9 mouse cellular contexts compared by ENCODE assay signal in genomic region chr1:165814521-165815278, GRCm38 (mm10). TPM values are rescaled to one million over a fixed set of nuclear protein-coding genes. Genes with fewer than 3 reads are reported as not detected.
DNase-seq lines count a peak whose midpoint lies in the region; ATAC-seq and TF ChIP-seq lines count a peak whose summit lies in the region.
"Had no signal": no experiment of that assay in that cellular context is flagged by ENCODE, and none has a peak within 500 bp of the region (broad histone marks: within the 10 kb centered on the region; RNA-seq: fewer than 3 reads in every experiment).

No protein-coding gene starts in this region.

- no peak overlapping the region; the same call in 1 of the 2 replicates for H3K4me2 ChIP-seq in lung, postnatal 0 days (replicated peaks; ENCODE audit: low read depth, low read length)
- H3K4me2 ChIP-seq in hindbrain, embryonic 16.5 days (ENCODE audit: low read length), result peak overlapping the region; percentile 5; the same call in 1 of the 2 replicates

- no peak for TF ChIP-seq POLR2A in lung, adult 2 months (IDR thresholded peaks at IDR 0.05; ENCODE audit: borderline replicate concordance, extremely low read depth, low read depth, low read length)

- no peaks in the 10 kb centered on the region for H3K9me3 ChIP-seq in lung, postnatal 0 days (ENCODE audit: low read length)
- H3K9me3 ChIP-seq in forebrain, embryonic 10.5 days, result no peaks in the 10 kb centered on the region
- no peaks in the 10 kb centered on the region for H3K9me3 ChIP-seq in hindbrain, embryonic 16.5 days (ENCODE audit: control insufficient read depth, low read length)

- no peak overlapping the region for H3K27ac ChIP-seq in lung, postnatal 0 days (ENCODE audit: low read length)
- peak overlapping the region; percentile 87 for H3K27ac ChIP-seq in forebrain, embryonic 10.5 days
- H3K27ac ChIP-seq in hindbrain, embryonic 16.5 days (ENCODE audit: low read depth, low read length), result no peak overlapping the region
- no peak overlapping the region for H3K27ac ChIP-seq in left cerebral cortex, adult 2 months

- TF ChIP-seq CTCF in lung, postnatal 0 days (IDR thresholded peaks at IDR 0.05), result no peak
- TF ChIP-seq CTCF in lung, adult 2 months (IDR thresholded peaks at IDR 0.05; ENCODE audit: insufficient read depth, low read length), result no peak
- no peak for TF ChIP-seq CTCF in left cerebral cortex, adult 2 months (IDR thresholded peaks at IDR 0.05)

- 38% methylated on average over 14 of the region's 14 CpGs for WGBS in lung, postnatal 0 days
- WGBS in lung, adult 2 months, result 35% methylated on average over 14 of the region's 14 CpGs
- 11% methylated on average over 14 of the region's 14 CpGs for WGBS in forebrain, embryonic 10.5 days
- 12% methylated on average over 14 of the region's 14 CpGs for WGBS in hindbrain, embryonic 16.5 days

- no peak overlapping the region for H3K4me3 ChIP-seq in lung, postnatal 0 days (ENCODE audit: low read depth, low read length)
- H3K4me3 ChIP-seq in lung, adult 2 months (replicated peaks; ENCODE audit: extremely low read depth, low read depth, low read length), result no peak overlapping the region
- peak overlapping the region; percentile 33 for H3K4me3 ChIP-seq in forebrain, embryonic 10.5 days
- H3K4me3 ChIP-seq in hindbrain, embryonic 16.5 days (ENCODE audit: low read length), result no peak overlapping the region
- no peak overlapping the region for H3K4me3 ChIP-seq in left cerebral cortex, adult 2 months

- no peak for ATAC-seq in lung, postnatal 0 days
- no peak for ATAC-seq in hindbrain, embryonic 16.5 days
- no peak for ATAC-seq in megakaryocyte progenitor cell, adult 5-6 weeks (replicated peaks; ENCODE audit: poor library complexity)
- ATAC-seq in megakaryocyte-erythroid progenitor cell, adult 5-6 weeks (replicated peaks; ENCODE audit: low FRiP score, low TSS enrichment, poor library complexity, severe bottlenecking), result no peak
- ATAC-seq: liver, postnatal 0 days had no signal

- intact Hi-C loops in left cerebral cortex, adult 2 months (cut with DNase I), result no loop called here

- no peak for TF ChIP-seq EP300 in lung, postnatal 0 days (IDR thresholded peaks at IDR 0.05)

- no peak overlapping the region for H3K9ac ChIP-seq in lung, postnatal 0 days (replicated peaks; ENCODE audit: low read depth)
- H3K9ac ChIP-seq in hindbrain, embryonic 16.5 days (ENCODE audit: low read depth, low read length), result 0 out of 2 replicates have a peak overlapping the region, but pooled peaks have one; percentile 35
- H3K9ac ChIP-seq: liver, postnatal 0 days had no signal

- no peaks in the 10 kb centered on the region for H3K4me1 ChIP-seq in lung, postnatal 0 days (ENCODE audit: insufficient read depth, low read depth, low read length)
- H3K4me1 ChIP-seq in lung, adult 2 months (ENCODE audit: control insufficient read depth, insufficient read depth, low read length), result no peaks in the 10 kb centered on the region
- peaks cover 75% of the 10 kb centered on the region for H3K4me1 ChIP-seq in forebrain, embryonic 10.5 days
- H3K4me1 ChIP-seq in hindbrain, embryonic 16.5 days (ENCODE audit: control insufficient read depth, insufficient read depth, low read depth, low read length), result peaks cover 16% of the 10 kb centered on the region

- no peaks in the 10 kb centered on the region for H3K36me3 ChIP-seq in lung, postnatal 0 days (ENCODE audit: insufficient read depth, low read length)
- no peaks in the 10 kb centered on the region for H3K36me3 ChIP-seq in forebrain, embryonic 10.5 days (replicated peaks)
- no peaks in the 10 kb centered on the region for H3K36me3 ChIP-seq in hindbrain, embryonic 16.5 days (ENCODE audit: control insufficient read depth, insufficient read depth, low read length)

- peak; percentile 16 for DNase-seq in lung, postnatal 0 days (ENCODE audit: low spot score)
- DNase-seq in lung, adult 2 months, result no peak
- DNase-seq in forebrain, embryonic 10.5 days (ENCODE audit: extremely low spot score, low spot score), result no peak
- DNase-seq in retina, embryonic 14.5 days (ENCODE audit: low spot score), result peak; percentile 60
- DNase-seq in left cerebral cortex, adult 2 months (ENCODE audit: extremely low spot score in 1 of 2, low spot score in 2 of 2), result no peak
- DNase-seq: liver, postnatal 0 days had no signal

- no peaks in the 10 kb centered on the region for H3K27me3 ChIP-seq in lung, postnatal 0 days (replicated peaks; ENCODE audit: insufficient read depth, low read length)
- peaks cover 94% of the 10 kb centered on the region for H3K27me3 ChIP-seq in forebrain, embryonic 10.5 days (ENCODE audit: poor library complexity, severe bottlenecking)
- H3K27me3 ChIP-seq in hindbrain, embryonic 16.5 days (replicated peaks; ENCODE audit: control insufficient read depth, insufficient read depth, low read length), result peaks cover 4% of the 10 kb centered on the region

RNA-seq across cellular contexts. Expression of gene Cd247, which starts 26.2 kb away (rescaled TPM):
- polyA plus RNA-seq in lung, postnatal 0 days (2015; fragmentation: Nextera tagmentation; extraction: Ambion mirVana), result 1.3 and 1.5 TPM in 2 replicates
- polyA plus RNA-seq in lung, adult 2 months (2012; rRNA removed), result 8.7 and 10.7 TPM in 2 replicates
- polyA plus RNA-seq in forebrain, embryonic 10.5 days (2016; fragmentation: Nextera tagmentation; extraction: Ambion mirVana), result 1.2 and 1.4 TPM in 2 replicates
- polyA plus RNA-seq in hindbrain, embryonic 16.5 days (2015; fragmentation: Nextera tagmentation; extraction: Ambion mirVana), result 0.46 and 0.77 TPM in 2 replicates
- 0.12 TPM in 1 of 2 replicates, not detected in the other for total RNA-seq in megakaryocyte progenitor cell, adult 5-6 weeks (2015)
- total RNA-seq in megakaryocyte progenitor cell, adult 5-6 weeks (2017), result 0.29 and 1.2 TPM in 2 replicates
- not detected for total RNA-seq in left cerebral cortex, adult 2 months (2021)
- total RNA-seq in megakaryocyte-erythroid progenitor cell, adult 5-6 weeks (2014; fragmentation: Nextera tagmentation), result 6.2 and 8.1 TPM in 2 replicates
- 7.5 TPM in 1 of 2 replicates, not detected in the other for total RNA-seq in megakaryocyte-erythroid progenitor cell, adult 5-6 weeks (2017)

RNA-seq across cellular contexts. Expression of gene Creg1, which starts 51.2 kb away (rescaled TPM):
- polyA plus RNA-seq in lung, postnatal 0 days (2015; fragmentation: Nextera tagmentation; extraction: Ambion mirVana), result 123 and 148 TPM in 2 replicates
- polyA plus RNA-seq in lung, adult 2 months (2012; rRNA removed), result 91.8 and 94.8 TPM in 2 replicates
- 33.7 and 34.3 TPM in 2 replicates for polyA plus RNA-seq in forebrain, embryonic 10.5 days (2016; fragmentation: Nextera tagmentation; extraction: Ambion mirVana)
- polyA plus RNA-seq in hindbrain, embryonic 16.5 days (2015; fragmentation: Nextera tagmentation; extraction: Ambion mirVana), result 42.8 and 42.9 TPM in 2 replicates
- total RNA-seq in megakaryocyte progenitor cell, adult 5-6 weeks (2015), result 261 and 284 TPM in 2 replicates
- 96.7 and 120 TPM in 2 replicates for total RNA-seq in megakaryocyte progenitor cell, adult 5-6 weeks (2017)
- 10 to 100 TPM; 24.8 to 29.0 TPM for total RNA-seq in left cerebral cortex, adult 2 months (2021)
- 189 and 232 TPM in 2 replicates for total RNA-seq in megakaryocyte-erythroid progenitor cell, adult 5-6 weeks (2014; fragmentation: Nextera tagmentation)
- 159 and 165 TPM in 2 replicates for total RNA-seq in megakaryocyte-erythroid progenitor cell, adult 5-6 weeks (2017)

Comparison
In these comparisons a context has a peak if more than half of its experiments do, and no peak if none do; other contexts are left out.
1. DNase-seq: peak in lung, postnatal 0 days (single experiment) and retina, embryonic 14.5 days (single experiment); none in lung, adult 2 months (single experiment), forebrain, embryonic 10.5 days (single experiment) and left cerebral cortex, adult 2 months (0 of 2).